Mouse (Mus musculus) ES-E14 (cell line): Measurements from ENCODE around the gene Nudt3.

Experiments
- CHD2 ChIP-seq: IDR thresholded peaks from 2 replicates; pipeline ENCODE4 v1.6.1; 2014; ENCODE audit warnings: mild to moderate bottlenecking, low read depth, low read length, inconsistent platforms
- HCFC1 ChIP-seq: IDR thresholded peaks from 2 replicates; pipeline ENCODE4 v1.6.1; 2012; ENCODE audit warnings: low read length, inconsistent platforms, borderline replicate concordance; ENCODE audit not compliant: insufficient read depth
- MAFK ChIP-seq: IDR thresholded peaks from 2 replicates; pipeline ENCODE4 v1.6.1; 2014; ENCODE audit warnings: mild to moderate bottlenecking, low read depth, low read length, inconsistent platforms; ENCODE audit not compliant: insufficient read depth
- ZNF384 ChIP-seq: IDR thresholded peaks from 2 replicates; pipeline ENCODE4 v1.6.1; 2012; ENCODE audit warnings: low read depth, low read length, inconsistent platforms

DNA sequence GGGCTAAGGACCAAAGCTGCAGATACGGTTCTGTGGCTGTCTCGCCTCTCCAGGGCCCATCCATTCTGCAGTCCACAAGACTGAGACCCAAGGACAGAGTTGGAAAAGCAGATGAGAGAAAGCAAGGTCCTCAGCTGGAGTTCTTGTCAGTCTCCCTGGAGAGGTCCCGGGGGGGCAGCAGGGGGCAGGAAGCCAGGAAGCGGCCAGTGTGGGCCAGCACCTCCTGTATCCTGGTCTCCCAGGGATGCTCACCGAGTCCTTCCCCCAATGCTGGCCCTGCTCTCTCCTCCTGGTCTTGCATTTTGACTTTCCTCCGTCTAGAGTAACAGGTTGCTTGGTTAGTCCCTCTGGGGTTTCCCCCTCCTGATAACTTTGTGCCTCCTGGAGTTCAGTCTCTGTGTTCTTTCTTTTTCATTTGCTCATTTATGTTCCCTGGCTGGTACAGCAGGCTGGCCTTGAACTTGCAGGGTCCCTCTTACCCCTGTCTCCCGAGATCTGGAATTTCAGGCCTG lies 76.7 kb downstream of the Nudt3 start:
- TF ChIP-seq ZNF384: no peak
- no peak for TF ChIP-seq CHD2
- TF ChIP-seq MAFK: no peak
- TF ChIP-seq HCFC1: no peak
